Mouse (Mus musculus) left cerebral cortex, adult 18-20 months (tissue): Measurements from ENCODE around the gene 4930442H23Rik. TPM values are rescaled to one million over a fixed set of nuclear protein-coding genes. Genes with fewer than 3 reads are reported as not detected.

Experiments used
- total RNA-seq, 2 experiments: library from RNA; stranded (reverse); gene quantifications; 2 replicates each; pipeline ENCODE4 v1.2.3; 2021

4930442H23Rik gene
- total RNA-seq, 2 experiments from 2014 or later: not detected

Other genes starting within 250 kb of the 4930442H23Rik start
- gene Gng7, start 168.9 kb downstream of the 4930442H23Rik start, total RNA-seq: 100 to 1,000 TPM; 107 to 137 TPM
- 100 to 1,000 TPM; 104 to 113 TPM for gene Diras1, start 158.2 kb downstream of the 4930442H23Rik start, total RNA-seq
- gene Slc39a3, start 146.4 kb downstream of the 4930442H23Rik start, total RNA-seq: 10 to 100 TPM; 56.9 to 60.1 TPM
- 100 to 1,000 TPM; 178 to 182 TPM for gene Sgta, start 123.7 kb downstream of the 4930442H23Rik start, total RNA-seq
- gene Thop1, start 113.8 kb downstream of the 4930442H23Rik start, total RNA-seq: 10 to 100 TPM; 43.9 to 49.4 TPM
- under 1 TPM; 0.35 to 0.67 TPM for gene Creb3l3, start 85.0 kb downstream of the 4930442H23Rik start, total RNA-seq
- 100 to 1,000 TPM; 133 to 137 TPM for gene Map2k2, start 77.9 kb downstream of the 4930442H23Rik start, total RNA-seq
- gene Zbtb7a, start 48.6 kb downstream of the 4930442H23Rik start, total RNA-seq: 100 to 1,000 TPM; 135 to 137 TPM
- 10 to 100 TPM; 27.8 to 28.8 TPM for gene Pias4, start 15.9 kb downstream of the 4930442H23Rik start, total RNA-seq
- 100 to 1,000 TPM; 899 to 919 TPM for gene Eef2, start 7.2 kb downstream of the 4930442H23Rik start, total RNA-seq
- gene Dapk3, start 844 bp downstream of the 4930442H23Rik start, total RNA-seq: 10 to 100 TPM; 77.4 to 80.3 TPM
- not detected for gene Nmrk2, start 18.2 kb upstream of the 4930442H23Rik start, total RNA-seq
- 100 to 1,000 TPM; 197 to 204 TPM for gene Atcay, start 47.0 kb upstream of the 4930442H23Rik start, total RNA-seq
- gene Zfr2, start 49.3 kb upstream of the 4930442H23Rik start, total RNA-seq: 10 to 100 TPM; 59.2 to 65.5 TPM
- 100 to 1,000 TPM; 187 to 195 TPM for gene Matk, start 69.1 kb upstream of the 4930442H23Rik start, total RNA-seq
- 10 to 100 TPM; 38.8 to 43.5 TPM for gene Mrpl54, start 83.1 kb upstream of the 4930442H23Rik start, total RNA-seq
- 10 to 100 TPM; 36.7 to 42.7 TPM for gene Apba3, start 83.1 kb upstream of the 4930442H23Rik start, total RNA-seq
- under 1 TPM; 0.16 to 0.23 TPM for gene Tjp3, start 107.7 kb upstream of the 4930442H23Rik start, total RNA-seq
- 100 to 1,000 TPM; 415 to 417 TPM for gene Pip5k1c, start 109.1 kb upstream of the 4930442H23Rik start, total RNA-seq
- 10 to 100 TPM; 30.5 to 34.6 TPM for gene Cactin, start 137.3 kb upstream of the 4930442H23Rik start, total RNA-seq
- 1 to 10 TPM; 1.1 to 1.5 TPM for gene Tbxa2r, start 144.9 kb upstream of the 4930442H23Rik start, total RNA-seq
- gene Gipc3, start 159.4 kb upstream of the 4930442H23Rik start, total RNA-seq: 1 to 10 TPM; 2.5 to 3.6 TPM
- 10 to 100 TPM; 28.9 to 30.5 TPM for gene Hmg20b, start 166.6 kb upstream of the 4930442H23Rik start, total RNA-seq
- gene Mfsd12, start 173.6 kb upstream of the 4930442H23Rik start, total RNA-seq: 10 to 100 TPM; 38.1 to 42.0 TPM
- gene 4930404N11Rik, start 182.0 kb upstream of the 4930442H23Rik start, total RNA-seq: 1 to 10 TPM; 1.2 to 1.3 TPM
- 10 to 100 TPM; 71.1 to 72.1 TPM for gene Fzr1, start 194.7 kb upstream of the 4930442H23Rik start, total RNA-seq
- 10 to 100 TPM; 87.4 to 97.6 TPM for gene Dohh, start 200.6 kb upstream of the 4930442H23Rik start, total RNA-seq
- 1 to 10 TPM; 3.1 to 3.8 TPM for gene Gm48551, start 200.6 kb upstream of the 4930442H23Rik start, total RNA-seq
- 1 to 10 TPM; 2.7 to 2.8 TPM for gene Gm48552, start 205.2 kb upstream of the 4930442H23Rik start, total RNA-seq
- 1 to 10 TPM; 1.1 to 1.2 TPM for gene Smim24, start 209.2 kb upstream of the 4930442H23Rik start, total RNA-seq